Mouse (Mus musculus) lung, postnatal 0 days (tissue): ENCODE data around the gene Ttn.
"Not testable (repeated sequence)": the region's sequence is repeated elsewhere in the genome, so short reads cannot be mapped to it uniquely, and the experiment has no call there.

Experiments used
- CTCF ChIP-seq: IDR thresholded peaks from 2 replicates; pipeline ENCODE4 v1.5.1; 2016; ENCODE audit warnings: antibody characterized with exemption, mild to moderate bottlenecking
- EP300 ChIP-seq: IDR thresholded peaks from 2 replicates; pipeline ENCODE4 v1.6.1; 2016; ENCODE audit warnings: antibody characterized with exemption, mild to moderate bottlenecking, control low read depth

DNA sequence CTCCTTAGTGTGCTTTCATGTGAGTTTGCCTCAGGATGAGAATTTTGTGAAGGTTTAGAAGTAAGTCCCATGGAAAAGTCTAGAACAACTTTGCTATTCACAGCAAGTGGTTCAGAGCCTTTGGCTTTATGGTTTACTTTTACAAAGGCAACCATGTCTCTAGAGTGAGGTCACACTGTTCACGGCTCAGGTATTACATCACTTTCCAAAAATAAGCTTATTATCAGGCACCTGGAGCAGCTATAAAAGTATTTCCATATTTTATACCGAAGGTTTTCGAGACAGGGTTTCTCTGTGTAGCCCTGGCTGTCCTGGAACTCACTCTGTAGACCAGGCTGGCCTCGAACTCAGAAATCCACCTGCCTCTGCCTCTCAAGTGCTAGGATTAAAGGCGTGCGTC, 31.1 kb upstream of the Ttn start:
- TF ChIP-seq CTCF, EP300: not testable (repeated sequence)
